Mouse (Mus musculus): ENCODE results near the gene Tmprss3.

Tmprss3 gene

GRCm38 (mm10) chr17:31211881-31212280 is 13.1 kb upstream of the Tmprss3 start:
- TF ChIP-seq GATA4 (IDR thresholded peaks at IDR 0.05; ENCODE audit: insufficient replicate concordance, low read length): no peak

GRCm38 (mm10) chr17:31210299-31210698 is 11.5 kb upstream of the Tmprss3 start:
- TF ChIP-seq GATA4 (IDR thresholded peaks at IDR 0.05; ENCODE audit: insufficient replicate concordance, low read length): no peak

GRCm38 (mm10) chr17:31209376-31209930 is 10.7 kb upstream of the Tmprss3 start:
- TF ChIP-seq GATA4 (IDR thresholded peaks at IDR 0.05; ENCODE audit: insufficient replicate concordance, low read length): no peak

- TF ChIP-seq GATA4 (IDR thresholded peaks at IDR 0.05; ENCODE audit: insufficient replicate concordance, low read length): no peak
Observed at GRCm38 (mm10) chr17:31208654-31209053, 9.9 kb upstream of the Tmprss3 start.

GRCm38 (mm10) chr17:31207771-31208334 is 9.1 kb upstream of the Tmprss3 start, which contains the start of gene Ubash3a:
Ubash3a (plus strand) TSS chr17:31207873.
- no peak for TF ChIP-seq GATA4 (IDR thresholded peaks at IDR 0.05; ENCODE audit: insufficient replicate concordance, low read length)

- TF ChIP-seq GATA4 (IDR thresholded peaks at IDR 0.05; ENCODE audit: insufficient replicate concordance, low read length): no peak
Observed at GRCm38 (mm10) chr17:31196283-31196682, 2.5 kb downstream of the Tmprss3 start.

GRCm38 (mm10) chr17:31195207-31195606 is 3.6 kb downstream of the Tmprss3 start:
- TF ChIP-seq GATA4 (IDR thresholded peaks at IDR 0.05; ENCODE audit: insufficient replicate concordance, low read length): no peak

GRCm38 (mm10) chr17:31193360-31193759 is 5.4 kb downstream of the Tmprss3 start:
- TF ChIP-seq GATA4 (IDR thresholded peaks at IDR 0.05; ENCODE audit: insufficient replicate concordance, low read length): no peak

- no peak for TF ChIP-seq GATA4 (IDR thresholded peaks at IDR 0.05; ENCODE audit: insufficient replicate concordance, low read length)
Observed at GRCm38 (mm10) chr17:31192663-31193062, 6.1 kb downstream of the Tmprss3 start.

GRCm38 (mm10) chr17:31191825-31192224 is 7.0 kb downstream of the Tmprss3 start:
- TF ChIP-seq GATA4 (IDR thresholded peaks at IDR 0.05; ENCODE audit: insufficient replicate concordance, low read length): no peak

- no peak for TF ChIP-seq GATA4 (IDR thresholded peaks at IDR 0.05; ENCODE audit: insufficient replicate concordance, low read length)
Observed at GRCm38 (mm10) chr17:31187370-31187769, 11.4 kb downstream of the Tmprss3 start.

- no peak for TF ChIP-seq GATA4 (IDR thresholded peaks at IDR 0.05; ENCODE audit: insufficient replicate concordance, low read length)
Observed at GRCm38 (mm10) chr17:31184269-31184990, 14.3 kb downstream of the Tmprss3 start.

- no peak for TF ChIP-seq GATA4 (IDR thresholded peaks at IDR 0.05; ENCODE audit: insufficient replicate concordance, low read length)
Observed at GRCm38 (mm10) chr17:31183180-31183974, 15.4 kb downstream of the Tmprss3 start.

- TF ChIP-seq GATA4 (IDR thresholded peaks at IDR 0.05; ENCODE audit: insufficient replicate concordance, low read length): no peak
Observed at GRCm38 (mm10) chr17:31181490-31181889, 17.3 kb downstream of the Tmprss3 start.

- no peak for TF ChIP-seq GATA4 (IDR thresholded peaks at IDR 0.05; ENCODE audit: insufficient replicate concordance, low read length)
Observed at GRCm38 (mm10) chr17:31176321-31176720, 22.5 kb downstream of the Tmprss3 start.

- TF ChIP-seq GATA4 (IDR thresholded peaks at IDR 0.05; ENCODE audit: insufficient replicate concordance, low read length): no peak
Observed at GRCm38 (mm10) chr17:31169796-31170195, 29.0 kb downstream of the Tmprss3 start.

Measured in liver, adult (tissue).